Mouse (Mus musculus) limb, embryonic 15.5 days (tissue): ENCODE results near the gene Kat14. TPM values are rescaled to one million over a fixed set of nuclear protein-coding genes. Genes with fewer than 3 reads are reported as not detected.
"Not testable (repeated sequence)": the region's sequence is repeated elsewhere in the genome, so short reads cannot be mapped to it uniquely, and the experiment has no call there.

Source experiments
- ATAC-seq: fragments of 200-750 bp; cut with Nextera tagmentation; 2 replicates; pipeline ENCODE4 v1.8.0; 2017; ENCODE audit warnings: low read depth, moderate TSS enrichment; ENCODE audit not compliant: insufficient number of reproducible peaks, low FRiP score, low TSS enrichment
- H3K27ac ChIP-seq: fragments of 300-500 bp; sonication (generic); 2 replicates; pipeline ENCODE4 v1.5.1; 2015; ENCODE audit warnings: moderate library complexity, mild to moderate bottlenecking, inconsistent platforms
- H3K27me3 ChIP-seq: fragments of 300-500 bp; sonication (generic); 2 replicates; pipeline ENCODE4 v1.6.1; 2015; ENCODE audit warnings: inconsistent platforms
- H3K36me3 ChIP-seq: fragments of 300-500 bp; sonication (generic); 2 replicates; pipeline ENCODE4 v1.6.1; 2015; ENCODE audit warnings: inconsistent platforms
- H3K4me1 ChIP-seq: fragments of 300-500 bp; sonication (generic); 2 replicates; pipeline ENCODE4 v1.6.1; 2015; ENCODE audit warnings: inconsistent platforms
- H3K4me2 ChIP-seq: fragments of 300-500 bp; sonication (generic); 2 replicates; pipeline ENCODE4 v1.6.1; 2015; ENCODE audit warnings: mild to moderate bottlenecking, inconsistent platforms
- H3K4me3 ChIP-seq: fragments of 300-500 bp; sonication (generic); 2 replicates; pipeline ENCODE4 v1.5.1; 2015; ENCODE audit warnings: mild to moderate bottlenecking, inconsistent platforms
- H3K9ac ChIP-seq: fragments of 300-500 bp; sonication (generic); 2 replicates; pipeline ENCODE4 v1.6.1; 2015; ENCODE audit warnings: inconsistent platforms
- H3K9me3 ChIP-seq: fragments of 300-500 bp; sonication (generic); 2 replicates; pipeline ENCODE4 v1.6.1; 2016; ENCODE audit warnings: inconsistent platforms
- WGBS: fragments of 180-500 bp; shearing (Covaris S2); methylation state at CpG from one replicate; pipeline ENCODE4 v1.1.7; 2015; 5-methylcytosine and 5-hydroxymethylcytosine counted together
- polyA plus RNA-seq: library from polyadenylated mRNA; unstranded; fragments of >200 nt; fragmentation: Nextera tagmentation; extraction: Ambion mirVana; gene quantifications from 2 replicates; pipeline ENCODE4 v1.2.1, GENCODE M21; 2015

Gene Kat14
- polyA plus RNA-seq, 1 experiment from 2014 or later: 40.1 TPM

DNA sequence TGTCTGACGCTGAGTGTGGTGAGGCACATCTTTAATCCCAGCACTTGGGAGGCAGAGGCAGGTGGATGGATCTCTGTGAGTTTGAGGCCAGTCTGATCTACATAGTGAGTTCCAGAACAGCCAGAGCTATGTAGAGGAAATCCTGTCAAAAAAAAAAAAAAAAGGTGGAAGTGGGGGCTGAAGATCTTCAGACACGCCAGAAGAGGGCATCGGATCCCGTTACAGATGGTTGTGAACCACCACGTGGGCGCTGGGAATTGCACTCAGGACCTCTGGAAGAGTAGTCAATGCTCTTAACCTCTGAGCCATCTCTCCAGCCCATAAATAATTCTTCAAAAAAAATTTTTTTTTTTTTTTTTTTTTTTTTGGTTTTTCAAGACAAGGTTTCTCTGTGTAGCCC lies 30.6 kb upstream of the Kat14 start:
- H3K36me3 ChIP-seq, H3K4me1 ChIP-seq, H3K4me2 ChIP-seq: not testable (repeated sequence)

GRCm38 (mm10) chr2:144343158-144343557 lies 25.6 kb upstream of the Kat14 start:
- no peak for ATAC-seq
- Histone ChIP-seq H3K9ac (no peak overlapping the region), H3K9me3 (no peaks in the 10 kb centered on the region), H3K27ac (no peak overlapping the region), H3K36me3 (no peaks in the 10 kb centered on the region), H3K4me3 (no peak overlapping the region), H3K27me3 (no peaks in the 10 kb centered on the region), H3K4me2 (no peak overlapping the region), H3K4me1 (no peaks in the 10 kb centered on the region)
- 64% methylated on average over 4 of the region's 4 CpGs for WGBS

More for the DNA sequence above, 30.6 kb upstream of the Kat14 start:
- WGBS: 80% methylated on average over 6 of the region's 6 CpGs
- ATAC-seq, H3K27ac ChIP-seq, H3K9me3 ChIP-seq, H3K9ac ChIP-seq, H3K4me3 ChIP-seq: not testable (repeated sequence)
- H3K27me3 ChIP-seq: peaks cover 19% of the 10 kb centered on the region

- no peak for ATAC-seq
- Histone ChIP-seq H3K4me2 (no peak overlapping the region), H3K27ac (no peak overlapping the region), H3K9ac (no peak overlapping the region), H3K4me1 (no peaks in the 10 kb centered on the region), H3K4me3 (no peak overlapping the region), H3K36me3 (no peaks in the 10 kb centered on the region), H3K27me3 (no peaks in the 10 kb centered on the region), H3K9me3 (no peaks in the 10 kb centered on the region)
- 68% methylated on average over 3 of the region's 3 CpGs for WGBS
Observed at GRCm38 (mm10) chr2:144348525-144348924, 20.3 kb upstream of the Kat14 start.

DNA sequence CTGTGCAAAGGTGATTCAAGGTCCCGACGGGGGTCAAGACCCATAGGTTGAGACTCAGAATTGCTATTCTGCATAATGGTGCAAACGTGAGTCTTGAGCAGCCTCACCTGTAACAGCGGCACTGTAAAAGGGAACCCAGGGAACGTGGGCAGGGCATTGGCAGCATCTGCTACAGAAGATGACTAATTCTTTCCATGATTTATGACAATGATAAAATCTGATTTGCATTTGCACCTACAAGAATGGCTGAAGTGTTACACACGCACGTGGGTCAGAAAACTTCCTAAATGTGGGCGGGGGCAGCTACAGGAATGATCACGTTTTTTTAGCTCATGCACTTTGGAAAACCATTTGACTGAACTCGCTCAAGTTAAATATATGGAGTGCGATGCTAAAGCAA lies 15.9 kb upstream of the Kat14 start:
- H3K9me3 ChIP-seq: no peaks in the 10 kb centered on the region
- 78% methylated on average over 11 of the region's 11 CpGs for WGBS
- no peaks in the 10 kb centered on the region for H3K27me3 ChIP-seq
- no peak overlapping the region for H3K4me3 ChIP-seq
- H3K36me3 ChIP-seq: no peaks in the 10 kb centered on the region
- H3K9ac ChIP-seq: no peak overlapping the region
- no peak overlapping the region for H3K27ac ChIP-seq
- no peak overlapping the region for H3K4me2 ChIP-seq
- no peak for ATAC-seq
- no peaks in the 10 kb centered on the region for H3K4me1 ChIP-seq

GRCm38 (mm10) chr2:144369020-144369421 lies 238 bp downstream of the Kat14 start:
- peaks cover 9% of the 10 kb centered on the region for H3K36me3 ChIP-seq
- peak overlapping the region; percentile 93 for H3K27ac ChIP-seq
- H3K9me3 ChIP-seq: no peaks in the 10 kb centered on the region
- peak; percentile 81 for ATAC-seq
- H3K4me2 ChIP-seq: peak overlapping the region; percentile 52
- WGBS: 0% methylated on average over 42 of the region's 43 CpGs
- H3K4me1 ChIP-seq: peaks cover 11% of the 10 kb centered on the region; the same call in 1 of the 2 replicates
- H3K9ac ChIP-seq: peak overlapping the region; percentile 61
- peak overlapping the region; percentile 70 for H3K4me3 ChIP-seq
- no peaks in the 10 kb centered on the region for H3K27me3 ChIP-seq

- Histone ChIP-seq H3K4me2 (peak overlapping the region; percentile 52), H3K4me1 (peaks cover 11% of the 10 kb centered on the region; the same call in 1 of the 2 replicates), H3K4me3 (peak overlapping the region; percentile 70), H3K27me3 (no peaks in the 10 kb centered on the region), H3K9me3 (no peaks in the 10 kb centered on the region), H3K36me3 (peaks cover 14% of the 10 kb centered on the region), H3K27ac (peak overlapping the region; percentile 93), H3K9ac (peak overlapping the region; percentile 61)
- no peak for ATAC-seq
- 1% methylated on average over 12 of the region's 12 CpGs for WGBS
Observed at GRCm38 (mm10) chr2:144369511-144369910, 728 bp downstream of the Kat14 start.

DNA sequence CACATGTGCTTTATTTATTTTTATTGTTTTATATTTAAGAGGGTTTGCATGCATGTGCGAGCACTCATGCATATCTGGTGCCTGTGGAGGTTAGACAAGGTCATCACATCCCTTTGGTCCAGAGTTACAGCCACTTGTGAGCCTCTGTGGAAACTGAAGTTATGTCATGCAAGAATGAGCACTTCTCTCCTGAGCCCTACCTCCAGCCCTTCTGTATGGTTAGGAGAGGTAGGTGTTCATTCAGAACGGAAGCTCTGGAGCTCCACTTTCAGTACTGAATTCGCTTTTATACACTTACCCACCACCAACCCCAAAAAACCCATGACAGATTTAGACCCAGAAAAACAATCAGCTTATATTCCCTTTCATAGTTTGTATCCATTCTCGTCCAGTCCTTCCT lies 2.8 kb downstream of the Kat14 start:
- Histone ChIP-seq H3K27ac (no peak overlapping the region), H3K36me3 (peaks cover 34% of the 10 kb centered on the region), H3K4me2 (no peak overlapping the region), H3K27me3 (no peaks in the 10 kb centered on the region), H3K9ac (no peak overlapping the region), H3K9me3 (no peaks in the 10 kb centered on the region), H3K4me3 (no peak overlapping the region), H3K4me1 (peaks cover 15% of the 10 kb centered on the region)
- 89% methylated on average over 4 of the region's 4 CpGs for WGBS
- no peak for ATAC-seq

GRCm38 (mm10) chr2:144373063-144373462 lies 4.3 kb downstream of the Kat14 start:
- Histone ChIP-seq H3K36me3 (peaks cover 45% of the 10 kb centered on the region), H3K4me1 (peaks cover 15% of the 10 kb centered on the region), H3K9me3 (no peaks in the 10 kb centered on the region), H3K4me3 (no peak overlapping the region), H3K9ac (no peak overlapping the region), H3K4me2 (no peak overlapping the region), H3K27ac (no peak overlapping the region), H3K27me3 (no peaks in the 10 kb centered on the region)
- no peak for ATAC-seq
- WGBS: 89% methylated on average over 9 of the region's 9 CpGs

- WGBS: 78% methylated on average over 10 of the region's 10 CpGs
- no peak overlapping the region for H3K4me3 ChIP-seq
- peaks cover 4% of the 10 kb centered on the region for H3K4me1 ChIP-seq
- no peak overlapping the region for H3K4me2 ChIP-seq
- peak overlapping the region; percentile 22; the same call in 1 of the 2 replicates for H3K27ac ChIP-seq
- no peak for ATAC-seq
- H3K36me3 ChIP-seq: peaks cover 65% of the 10 kb centered on the region
- H3K9me3 ChIP-seq: no peaks in the 10 kb centered on the region
- no peak overlapping the region for H3K9ac ChIP-seq
- no peaks in the 10 kb centered on the region for H3K27me3 ChIP-seq
Observed at GRCm38 (mm10) chr2:144375063-144375703, 6.4 kb downstream of the Kat14 start.

DNA sequence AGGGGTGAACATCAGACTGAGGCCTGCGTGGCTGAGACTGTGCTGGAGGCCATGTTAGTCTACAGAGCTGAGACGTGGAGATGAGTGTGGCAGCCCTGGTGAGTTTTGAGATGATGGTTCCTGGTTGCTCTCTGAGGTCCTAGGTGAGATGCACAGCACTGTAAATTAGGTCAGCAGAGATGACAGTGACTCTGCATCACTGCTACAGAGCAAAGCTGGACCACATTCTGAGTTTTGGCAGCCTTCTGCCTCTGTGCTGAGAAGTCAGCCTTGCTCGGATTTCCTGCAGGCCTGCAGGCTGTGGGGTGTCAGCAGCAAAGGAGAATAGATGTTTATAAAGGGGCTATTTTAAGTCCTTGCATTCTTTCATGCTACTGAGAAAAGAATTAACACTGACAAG lies 12.5 kb downstream of the Kat14 start:
- H3K9ac ChIP-seq: no peak overlapping the region
- peaks cover 88% of the 10 kb centered on the region for H3K36me3 ChIP-seq
- no peaks in the 10 kb centered on the region for H3K9me3 ChIP-seq
- H3K4me1 ChIP-seq: no peaks in the 10 kb centered on the region
- H3K4me3 ChIP-seq: no peak overlapping the region
- no peak overlapping the region for H3K4me2 ChIP-seq
- no peaks in the 10 kb centered on the region for H3K27me3 ChIP-seq
- WGBS: 82% methylated on average over 3 of the region's 3 CpGs
- no peak for ATAC-seq
- no peak overlapping the region for H3K27ac ChIP-seq

- H3K9ac ChIP-seq: no peak overlapping the region
- no peaks in the 10 kb centered on the region for H3K4me1 ChIP-seq
- H3K9me3 ChIP-seq: no peaks in the 10 kb centered on the region
- peaks cover 85% of the 10 kb centered on the region for H3K36me3 ChIP-seq
- H3K27ac ChIP-seq: no peak overlapping the region
- H3K4me3 ChIP-seq: no peak overlapping the region
- H3K4me2 ChIP-seq: no peak overlapping the region
- no peaks in the 10 kb centered on the region for H3K27me3 ChIP-seq
- 90% methylated on average over 4 of the region's 4 CpGs for WGBS
- ATAC-seq: no peak
Observed at GRCm38 (mm10) chr2:144381741-144382140, 13.0 kb downstream of the Kat14 start.

DNA sequence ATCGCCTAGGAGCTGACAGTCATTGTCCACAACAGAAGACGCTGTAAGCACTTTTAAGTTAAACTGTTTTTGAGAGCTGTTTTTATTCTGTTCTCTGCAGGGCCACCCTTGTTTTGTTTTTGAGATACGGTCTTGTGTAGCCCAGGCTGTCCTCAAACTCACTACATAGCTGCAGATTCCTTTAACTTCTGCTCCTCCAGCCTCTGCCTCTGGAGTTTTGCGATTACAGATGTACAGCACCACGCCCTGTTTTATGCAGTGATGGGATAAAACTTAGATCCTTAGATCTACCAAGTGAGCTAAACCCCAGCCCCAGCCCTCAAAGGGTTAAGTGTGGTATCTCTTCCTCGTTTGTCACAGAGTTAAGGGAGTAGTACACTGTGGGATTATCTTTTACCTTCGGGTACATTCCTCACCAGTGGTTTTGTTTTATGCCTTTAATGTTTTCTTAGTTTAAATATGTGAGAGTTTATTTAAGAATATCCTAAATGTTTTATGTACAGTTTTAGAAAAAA lies 13.9 kb downstream of the Kat14 start:
- H3K36me3 ChIP-seq: peaks cover 82% of the 10 kb centered on the region
- no peak overlapping the region for H3K27ac ChIP-seq
- H3K4me1 ChIP-seq: no peaks in the 10 kb centered on the region
- H3K27me3 ChIP-seq: no peaks in the 10 kb centered on the region
- ATAC-seq: no peak
- H3K9me3 ChIP-seq: no peaks in the 10 kb centered on the region
- no peak overlapping the region for H3K9ac ChIP-seq
- 80% methylated on average over 7 of the region's 7 CpGs for whole genome bisulfite sequencing
- no peak overlapping the region for H3K4me3 ChIP-seq
- H3K4me2 ChIP-seq: no peak overlapping the region
